Mouse (Mus musculus): ENCODE results near the gene Dad1. TPM values are rescaled to one million over a fixed set of nuclear protein-coding genes. Genes with fewer than 3 reads are reported as not detected.
"Not testable (repeated sequence)": the region's sequence is repeated elsewhere in the genome, so short reads cannot be mapped to it uniquely, and the experiment has no call there.

Gene Dad1
- total RNA-seq, 2 experiments from 2014 or later: 119 TPM

DNA sequence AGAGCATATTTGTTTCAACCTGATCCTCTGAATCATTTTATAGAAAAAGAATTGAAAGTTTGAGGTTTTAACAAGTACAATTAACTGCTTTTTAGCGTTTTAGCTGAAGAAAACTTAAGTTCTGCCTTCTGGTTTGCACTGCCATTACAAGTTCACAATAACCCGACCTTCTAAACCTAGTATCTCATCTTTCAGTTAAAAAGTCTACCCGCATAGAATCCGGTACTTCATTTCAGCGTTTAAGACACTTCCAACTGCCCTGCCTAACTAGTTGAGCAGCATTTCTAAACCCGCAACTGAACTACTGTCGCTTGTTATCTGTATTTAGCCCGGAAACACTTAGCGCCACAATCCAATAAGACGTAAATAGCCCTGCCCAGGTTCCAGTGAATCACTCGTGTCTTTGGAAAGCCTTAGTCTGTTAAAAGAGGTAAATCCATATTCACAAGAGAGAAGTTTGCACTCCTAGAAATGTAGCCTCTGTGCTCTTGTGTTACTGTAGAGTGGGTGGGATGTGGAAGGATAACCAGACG is 832 bp upstream of the Dad1 start:
- intact Hi-C loops (cut with DNase I): loop anchor here (5.0 kb wide), 3 partner anchors 108 to 173 kb away; partner anchors contain the start of genes Mrpl52 and Oxa1l
- no peak for DNase-seq (ENCODE audit: low spot score in 2 of 2)

DNA sequence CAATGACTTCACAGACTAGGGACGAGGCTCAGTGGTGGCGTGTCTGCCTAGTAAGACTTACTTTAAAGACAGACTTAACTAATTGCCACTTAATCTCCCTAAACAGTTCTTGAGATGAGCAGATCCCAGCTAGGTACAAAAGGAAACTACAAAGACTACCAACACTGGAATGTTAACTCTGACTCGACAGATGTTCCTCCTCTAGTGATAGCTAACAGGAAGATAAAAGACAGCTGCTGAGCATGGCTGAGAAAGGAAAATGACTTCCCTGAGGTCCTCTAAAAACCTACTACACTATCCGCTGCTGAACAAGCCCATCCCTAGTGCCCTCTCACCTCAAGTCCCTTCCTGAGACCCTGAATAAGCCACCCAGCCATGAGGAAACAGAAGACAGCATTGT is 3.8 kb downstream of the Dad1 start:
- intact Hi-C loops (cut with DNase I): loop anchor here (5.0 kb wide), 2 partner anchors 162 to 177 kb away; partner anchors contain the start of gene Mrpl52
- no peak for DNase-seq (ENCODE audit: low spot score in 2 of 2)

DNA sequence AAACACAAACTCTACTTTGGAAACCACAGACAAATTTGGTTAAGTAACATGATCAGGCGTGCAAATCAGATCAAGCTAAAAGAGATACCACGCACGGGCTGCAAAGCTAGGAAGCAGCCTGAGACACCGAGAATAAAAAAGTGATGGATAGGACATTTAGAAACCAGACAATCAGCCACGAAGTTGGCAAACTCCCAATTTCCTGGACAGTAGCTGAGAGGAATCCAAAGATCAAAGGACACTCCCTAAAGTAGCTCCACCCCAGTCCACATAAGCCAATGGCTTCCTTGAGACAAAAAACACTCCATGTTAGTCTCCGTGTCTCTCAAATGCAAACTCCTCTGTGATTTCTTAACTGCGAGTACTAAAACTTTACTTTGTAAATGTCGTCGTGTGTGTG is 4.6 kb downstream of the Dad1 start:
- no peak for DNase-seq (ENCODE audit: low spot score in 2 of 2)
- intact Hi-C loops (cut with DNase I): no loop called here

DNA sequence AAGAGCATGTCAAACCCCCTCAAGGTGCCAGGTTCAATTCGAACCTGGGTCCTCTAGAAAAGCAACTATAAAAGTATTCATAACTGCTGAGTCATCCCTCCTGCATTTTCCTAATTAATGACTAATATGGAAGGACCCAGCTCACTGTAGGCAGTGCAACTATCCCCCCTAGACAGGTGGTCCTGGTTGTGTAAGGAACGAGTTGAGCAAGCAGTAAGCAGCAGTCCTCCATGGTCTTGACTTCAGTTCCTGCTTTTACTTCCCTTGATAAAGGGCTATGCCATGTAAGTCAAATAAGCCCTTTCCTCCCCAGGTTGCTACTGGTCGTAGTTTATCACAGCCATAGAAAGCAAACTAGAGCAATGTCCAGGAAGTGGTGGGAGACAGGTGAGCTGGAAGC is 7.7 kb downstream of the Dad1 start:
- intact Hi-C loops (cut with DNase I): no loop called here
- DNase-seq (ENCODE audit: low spot score in 2 of 2): no peak

DNA sequence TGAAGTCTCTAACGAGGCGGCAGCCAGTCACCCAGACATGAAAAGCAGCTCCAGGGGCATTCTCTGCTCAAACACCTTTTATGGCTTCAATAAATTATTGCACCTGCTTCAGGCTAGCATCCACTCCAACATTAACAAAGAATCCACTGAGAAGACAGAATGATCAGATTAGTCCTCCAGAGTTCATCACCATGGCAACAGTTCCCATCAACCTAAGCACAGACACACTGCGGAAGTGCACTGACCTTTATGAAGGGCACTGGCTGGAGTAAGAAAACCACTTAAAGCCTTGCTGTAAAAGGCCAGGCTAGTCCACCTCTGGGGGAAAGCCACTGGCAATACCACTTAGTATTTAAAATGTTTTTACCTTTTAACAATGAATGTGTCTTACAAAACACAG is 9.7 kb downstream of the Dad1 start:
- DNase-seq (ENCODE audit: low spot score in 2 of 2): no peak
- intact Hi-C loops (cut with DNase I): no loop called here

DNA sequence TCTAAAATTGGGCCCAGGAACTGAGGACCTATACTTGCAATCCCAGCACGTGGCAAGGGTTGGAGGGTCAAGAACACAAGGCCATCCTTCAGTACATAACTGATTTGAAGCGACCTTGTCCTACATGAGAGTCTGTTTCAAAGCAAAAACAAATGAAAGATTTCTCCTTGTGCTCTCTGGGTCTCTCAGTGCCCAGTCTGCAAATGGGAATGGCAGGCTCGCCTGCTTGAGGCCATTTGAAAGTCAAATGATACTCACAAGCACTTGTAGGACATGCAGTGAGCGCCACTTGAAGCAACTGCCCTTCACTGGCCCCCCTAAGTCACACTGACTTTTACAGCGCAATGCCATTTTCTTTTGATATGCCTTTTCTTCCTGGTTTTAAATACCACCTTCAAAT is 13.4 kb downstream of the Dad1 start:
- no peak for DNase-seq (ENCODE audit: low spot score in 2 of 2)
- intact Hi-C loops (cut with DNase I): no loop called here

DNA sequence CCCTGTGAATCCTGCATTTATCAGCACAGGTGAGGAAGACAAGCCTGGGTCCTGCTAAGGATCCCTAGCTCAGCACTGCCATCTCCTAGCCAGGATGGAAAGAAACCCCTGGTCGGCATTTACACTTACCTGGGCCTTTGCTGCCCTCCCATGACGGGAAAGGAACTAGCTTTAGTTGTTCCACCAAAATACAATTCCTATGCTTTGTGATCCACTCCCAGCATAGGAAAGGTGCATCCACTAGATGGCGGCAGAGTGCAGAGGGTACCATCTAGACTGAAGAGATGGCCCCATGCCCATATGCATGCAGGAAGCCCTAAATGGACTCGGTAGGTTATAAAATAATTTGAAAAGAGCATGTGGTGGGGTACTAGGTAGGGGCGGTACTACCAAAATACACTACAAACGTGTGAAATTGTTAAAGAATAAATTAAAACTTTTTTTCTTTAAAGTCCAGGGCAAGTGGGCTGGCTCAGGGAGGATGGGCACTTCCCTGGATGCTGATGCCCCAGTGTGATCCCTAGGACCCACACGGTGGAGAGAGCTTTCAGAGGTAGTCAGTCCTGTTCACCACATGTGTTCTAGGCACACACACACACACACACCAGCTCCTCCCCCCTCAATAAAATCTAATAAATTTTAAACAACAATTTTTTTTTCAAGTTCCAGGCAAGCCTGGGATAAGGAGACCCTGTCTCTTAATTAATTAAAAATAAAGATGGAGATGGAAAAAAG is 14.7 kb downstream of the Dad1 start:
- DNase-seq (ENCODE audit: low spot score in 2 of 2): peak; percentile 76 to 86
- intact Hi-C loops (cut with DNase I): loop anchor here (5.0 kb wide), 2 partner anchors 123 to 173 kb away; partner anchors contain the start of gene Oxa1l

DNA sequence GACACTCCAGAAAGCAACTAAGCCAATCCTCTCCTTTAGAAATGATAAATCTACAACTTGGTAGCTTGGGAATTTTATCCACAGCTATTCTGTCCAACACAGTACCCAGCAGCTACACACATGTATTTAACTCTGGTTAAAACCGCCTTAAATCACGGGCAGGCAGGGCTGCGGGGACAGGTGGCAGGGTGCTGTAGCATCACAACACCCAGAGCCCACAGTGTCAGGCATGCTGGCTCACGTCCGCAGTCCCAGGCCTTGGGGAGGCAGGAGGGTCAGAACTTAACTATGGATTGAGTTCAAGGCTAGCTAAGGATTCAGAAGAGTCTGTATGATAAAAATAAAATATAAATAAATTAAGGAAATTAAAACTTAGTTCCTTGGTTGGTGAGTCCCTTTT is 17.0 kb downstream of the Dad1 start:
- intact Hi-C loops (cut with DNase I): loop anchor here (5.0 kb wide), 2 partner anchors 125 to 175 kb away; partner anchors contain the start of gene Oxa1l
- no peak for DNase-seq (ENCODE audit: low spot score in 2 of 2)

DNA sequence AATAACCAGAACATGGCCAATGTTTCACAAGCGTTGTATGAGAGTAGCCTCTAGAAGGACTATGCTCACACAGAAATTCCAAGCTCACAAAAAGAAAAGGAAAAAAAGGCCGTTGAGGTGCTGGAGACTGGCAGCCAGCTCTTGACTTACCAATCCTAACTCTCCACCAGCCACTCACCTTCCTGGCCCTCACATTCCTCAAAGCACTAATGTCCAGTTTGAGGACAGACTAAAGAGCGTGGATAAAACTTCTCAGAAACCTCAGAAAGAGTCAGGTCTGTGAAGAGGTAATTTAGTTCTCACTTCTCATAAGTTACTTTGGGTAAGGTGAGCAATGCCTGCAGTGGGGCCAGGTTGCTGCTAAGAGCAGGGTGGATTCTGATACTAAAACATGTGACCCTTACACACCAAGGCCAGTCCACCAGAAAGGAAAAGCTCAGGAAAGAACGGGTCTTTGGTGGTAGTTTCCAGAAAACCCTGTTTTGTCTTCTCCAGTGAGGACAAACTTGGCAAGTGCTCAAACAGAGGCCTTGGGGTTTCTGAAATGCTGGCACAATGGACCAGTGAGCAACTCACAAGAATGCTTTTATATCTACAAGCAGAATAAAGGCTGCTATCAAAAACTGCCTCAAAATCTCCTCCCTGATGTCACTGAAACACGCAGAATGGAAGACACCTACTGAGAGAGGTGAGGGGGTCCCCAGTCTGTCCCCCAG is 17.9 kb downstream of the Dad1 start:
- intact Hi-C loops (cut with DNase I): loop anchor here (5.0 kb wide), 2 partner anchors 126 to 176 kb away; partner anchors contain the start of gene Oxa1l
- DNase-seq (ENCODE audit: low spot score in 2 of 2): no peak

DNA sequence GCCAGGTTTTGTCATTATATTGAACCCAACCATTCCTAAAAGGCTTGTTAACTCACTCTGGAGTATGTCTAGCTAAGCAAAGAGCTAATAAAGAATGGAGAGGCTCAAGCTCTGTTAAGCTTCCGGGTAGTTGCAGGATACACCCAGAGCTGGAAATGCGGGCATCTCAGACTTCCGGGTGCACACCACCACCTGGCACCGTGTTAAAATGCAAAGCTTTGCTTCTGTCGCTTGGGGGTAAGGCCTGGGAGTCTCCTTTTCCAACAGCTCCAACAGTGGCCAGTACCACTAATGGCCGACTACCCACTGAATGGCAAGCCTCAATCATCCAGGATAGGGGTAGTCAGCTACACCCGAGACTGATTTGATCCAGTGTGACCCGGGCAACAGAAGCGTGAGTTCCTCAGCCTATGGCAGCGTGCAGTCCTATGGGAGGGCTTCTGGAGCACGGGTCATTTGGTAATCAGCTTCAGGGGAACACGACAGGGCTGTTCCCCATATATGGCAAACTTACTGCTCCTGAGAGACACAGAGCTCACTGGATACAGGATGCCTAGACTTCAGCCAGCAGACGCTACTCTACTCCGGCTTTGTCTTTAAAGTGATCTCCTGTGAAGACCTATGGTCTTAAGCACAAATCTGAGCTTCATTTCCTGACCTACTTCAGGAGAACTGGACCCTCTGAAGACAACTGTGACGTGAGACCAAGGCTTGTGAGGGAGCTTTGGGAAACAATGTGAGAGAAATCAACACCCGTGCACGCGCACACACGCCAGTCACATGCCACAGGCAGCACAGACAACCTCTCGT is 19.5 kb downstream of the Dad1 start:
- intact Hi-C loops (cut with DNase I): loop anchor here (5.0 kb wide), 2 partner anchors 128 to 178 kb away; partner anchors contain the start of gene Oxa1l
- DNase-seq (ENCODE audit: low spot score in 2 of 2): no peak

DNA sequence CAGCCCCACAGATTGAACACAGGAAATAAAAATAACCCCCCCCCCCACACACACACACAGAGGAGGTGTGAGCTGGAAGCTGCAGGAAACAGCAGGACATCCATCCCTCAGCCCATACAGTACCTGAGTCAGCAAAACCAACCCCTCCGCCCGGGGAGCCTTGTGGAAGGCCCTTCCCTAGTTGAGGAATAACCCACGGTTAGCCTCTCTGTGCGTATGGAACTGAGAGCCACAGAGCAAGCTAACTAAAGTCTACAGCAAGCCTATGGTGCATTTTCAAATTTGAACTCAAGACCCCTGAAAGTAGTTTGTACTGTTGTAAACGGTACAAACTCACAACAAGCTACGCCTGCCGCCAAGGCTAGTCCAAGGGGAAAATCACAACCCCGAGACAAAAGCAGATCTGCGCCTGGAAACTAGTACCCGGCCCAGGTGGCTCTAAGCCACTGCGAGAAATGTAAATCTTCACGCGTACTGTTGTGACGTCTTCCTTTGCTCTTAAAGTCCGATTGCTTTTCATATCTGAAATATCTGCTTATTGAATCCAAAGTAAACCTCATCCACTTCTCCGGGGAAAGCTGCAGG is 20.3 kb downstream of the Dad1 start:
- intact Hi-C loops (cut with DNase I): loop anchor here (2.0 kb wide), 1 partner anchor 261 kb away; no protein-coding TSS in a partner anchor
- no peak for DNase-seq (ENCODE audit: low spot score in 2 of 2)

DNA sequence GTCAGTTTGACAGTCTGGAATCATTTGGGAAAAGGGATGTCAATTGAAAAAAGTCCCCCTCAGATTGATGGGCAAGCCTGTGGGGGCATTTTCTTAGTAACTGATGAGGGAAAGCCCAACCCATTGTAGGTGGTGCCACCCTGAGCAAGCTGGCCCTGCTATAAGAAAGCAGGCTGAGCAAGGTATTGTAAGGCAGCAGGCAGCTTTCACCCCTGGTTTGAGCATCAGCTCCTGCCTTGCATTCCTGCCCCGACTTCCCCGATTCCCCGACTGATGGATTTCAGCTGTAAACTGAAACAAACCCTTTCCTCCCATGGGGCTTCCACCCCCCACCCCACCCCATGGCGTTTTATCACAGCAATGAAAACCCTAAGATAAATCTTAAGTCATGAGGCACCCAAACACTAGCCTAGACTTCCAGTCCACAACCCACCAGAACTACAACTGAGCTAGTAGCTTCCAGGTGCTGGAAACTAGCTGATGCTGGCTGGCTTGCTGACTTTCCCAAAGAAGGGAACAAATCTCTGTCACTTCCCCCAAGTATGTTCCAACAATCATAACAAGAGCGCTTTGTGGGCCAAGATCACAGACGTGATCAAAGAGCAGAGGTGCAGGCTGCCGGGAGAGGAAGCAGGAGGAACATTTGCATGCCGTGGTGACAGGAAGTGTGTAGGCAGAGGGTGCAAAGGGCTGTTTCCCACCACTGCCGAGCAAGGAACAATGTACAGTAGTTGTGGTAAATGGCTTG is 20.9 kb downstream of the Dad1 start:
- DNase-seq (ENCODE audit: low spot score in 2 of 2): peak; percentile 10 to 40

DNA sequence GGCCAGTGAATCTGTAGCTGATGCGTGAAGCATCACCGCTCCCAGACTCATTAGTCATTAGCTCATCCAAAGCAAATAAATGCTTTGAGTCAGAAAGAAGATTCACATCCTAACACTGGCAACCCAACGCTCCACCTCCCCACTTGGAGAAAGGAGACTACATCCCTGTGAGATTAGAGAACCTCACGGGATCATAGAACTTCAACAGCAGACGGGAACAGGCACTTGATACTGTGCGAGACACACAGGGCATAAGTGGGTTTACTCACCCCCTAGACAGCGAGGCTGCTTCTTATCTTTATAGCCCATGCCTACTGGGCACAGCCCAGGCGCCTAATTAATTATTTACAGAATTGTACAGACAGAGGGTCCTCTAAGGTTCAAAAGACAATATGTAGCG is 21.8 kb downstream of the Dad1 start:
- DNase-seq (ENCODE audit: low spot score in 2 of 2): no peak
- intact Hi-C loops (cut with DNase I): loop anchor here (2.0 kb wide), 1 partner anchor 263 kb away; no protein-coding TSS in a partner anchor

More for the DNA sequence above, 20.9 kb downstream of the Dad1 start:
- intact Hi-C loops (cut with DNase I): loop anchor here (2.0 kb wide), 1 partner anchor 262 kb away; no protein-coding TSS in a partner anchor

DNA sequence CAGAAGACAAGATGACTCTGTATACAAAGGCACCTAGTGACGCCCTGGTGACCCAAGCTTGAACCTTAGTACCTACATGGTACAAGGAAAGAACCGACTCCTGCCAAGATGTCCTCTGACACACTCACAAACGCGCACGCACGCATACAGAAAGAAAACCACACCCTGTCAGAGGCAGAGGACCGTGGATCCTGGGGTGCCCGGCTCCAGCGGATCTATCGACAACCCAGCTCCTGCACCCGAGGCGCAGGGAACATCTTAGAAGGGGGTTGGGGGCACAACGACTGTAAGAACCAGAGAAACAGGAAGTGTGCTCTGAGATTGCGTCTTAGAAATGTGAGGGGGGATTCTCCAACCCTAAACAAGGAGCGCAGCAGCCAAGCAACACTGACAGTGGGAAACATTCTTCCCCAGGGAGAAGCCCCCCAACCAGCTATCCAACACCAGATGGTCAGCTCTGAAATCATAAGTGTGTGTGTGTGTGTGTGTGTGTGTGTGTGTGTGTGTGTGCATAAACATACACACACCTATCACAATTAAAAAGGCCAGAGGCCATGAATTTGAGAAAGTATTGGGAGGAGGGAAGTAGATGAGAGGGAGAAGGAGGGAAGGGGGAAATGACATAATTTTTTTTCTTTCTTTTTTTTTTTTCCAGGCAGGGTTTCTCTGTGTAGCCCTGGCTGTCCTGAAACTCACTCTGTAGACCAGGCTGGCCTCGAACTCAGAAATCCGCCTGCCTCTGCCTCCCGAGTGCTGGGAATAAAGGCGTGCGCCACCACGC is 22.5 kb downstream of the Dad1 start:
- intact Hi-C loops (cut with DNase I): no loop called here
- no peak for DNase-seq (ENCODE audit: low spot score in 2 of 2)

DNA sequence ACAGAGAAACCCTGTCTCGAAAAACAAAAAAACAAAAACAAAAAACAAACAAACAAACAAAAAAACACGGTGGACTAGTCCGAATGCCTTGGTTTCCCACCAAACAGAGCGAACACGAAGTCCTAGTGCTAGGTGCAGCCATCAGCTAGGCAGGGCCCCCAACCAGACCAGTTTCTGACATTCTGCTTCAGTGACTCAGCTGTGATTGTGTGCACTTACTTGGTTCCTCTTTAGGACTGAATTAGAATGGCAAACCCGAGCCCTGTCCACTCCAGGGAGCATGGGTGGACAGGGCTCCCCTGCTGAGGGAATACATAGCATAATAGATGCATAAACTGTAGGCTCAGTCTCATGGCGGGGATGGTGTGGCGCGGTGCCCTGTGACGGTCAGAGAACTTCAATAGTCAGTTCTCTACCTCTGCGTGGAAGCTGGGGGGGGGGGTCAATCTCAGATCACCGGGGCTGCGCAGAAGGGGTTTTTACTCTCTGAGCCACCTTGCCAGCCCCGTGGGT is 23.2 kb downstream of the Dad1 start:
- intact Hi-C loops (cut with DNase I): no loop called here
- DNase-seq (ENCODE audit: low spot score in 2 of 2): no peak

DNA sequence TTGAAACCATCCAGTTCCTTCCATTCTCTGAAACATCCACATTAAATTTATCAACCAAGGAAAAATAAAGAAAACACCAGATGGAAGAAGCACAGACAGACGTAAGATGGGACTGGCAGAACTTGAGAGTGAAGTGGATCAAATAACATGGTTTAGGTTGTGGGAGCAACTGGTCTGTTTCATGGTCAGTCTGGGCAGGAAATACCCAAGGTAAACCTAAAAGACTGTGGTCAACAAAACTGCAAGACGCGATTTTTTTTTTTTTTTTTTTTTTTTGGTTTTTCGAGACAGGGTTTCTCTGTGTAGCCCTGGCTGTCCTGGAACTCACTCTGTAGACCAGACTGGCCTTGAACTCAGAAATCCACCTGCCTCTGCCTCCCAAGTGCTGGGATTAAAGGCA is 24.1 kb downstream of the Dad1 start:
- intact Hi-C loops (cut with DNase I): loop anchor here (5.0 kb wide), 4 partner anchors 168 to 412 kb away; partner anchors contain the start of genes Cdh24, Gm17606 and Mrpl52
- DNase-seq (ENCODE audit: low spot score in 2 of 2): not testable (repeated sequence)

Data from left cerebral cortex, postnatal 25 days (tissue).